Mouse (Mus musculus): ENCODE measurements at regions not wholly inside any gene's neighbourhood (a gene's known extent, or its start where the extent isn't known, plus 50 kb on each side); places are given as distances from the start of the nearest gene placed in this dataset.

GRCm38 (mm10) chr1:190403335-190403734, 232.8 kb upstream of the Prox1 start:
- Histone ChIP-seq H3K36me3 (ENCODE audit: control insufficient read depth, insufficient read depth) (no peaks in the 10 kb centered on the region), H3K4me1 (ENCODE audit: control insufficient read depth, low read depth, low read length) (no peaks in the 10 kb centered on the region), H3K9ac (ENCODE audit: low read depth, low read length) (no peak overlapping the region), H3K4me2 (ENCODE audit: low read depth, low read length) (no peak overlapping the region), H3K4me3 (ENCODE audit: low read depth, low read length) (no peak overlapping the region), H3K27ac (ENCODE audit: low read length) (no peak overlapping the region), H3K27me3 (ENCODE audit: control insufficient read depth, insufficient read depth, low read depth, low read length) (no peaks in the 10 kb centered on the region), H3K9me3 (replicated peaks; ENCODE audit: control insufficient read depth, low read length) (no peaks in the 10 kb centered on the region)
- 62% methylated on average over 12 of the region's 12 CpGs for WGBS (ENCODE audit: insufficient replicate concordance)
- ATAC-seq (ENCODE audit: low read depth), result no peak

- Histone ChIP-seq H3K4me3 (ENCODE audit: low read depth, low read length) (no peak overlapping the region), H3K4me1 (ENCODE audit: control insufficient read depth, low read depth, low read length) (no peaks in the 10 kb centered on the region), H3K9me3 (replicated peaks; ENCODE audit: control insufficient read depth, low read length) (no peaks in the 10 kb centered on the region), H3K4me2 (ENCODE audit: low read depth, low read length) (no peak overlapping the region), H3K27me3 (ENCODE audit: control insufficient read depth, insufficient read depth, low read depth, low read length) (no peaks in the 10 kb centered on the region), H3K9ac (ENCODE audit: low read depth, low read length) (no peak overlapping the region), H3K27ac (ENCODE audit: low read length) (peak overlapping the region; percentile 59), H3K36me3 (ENCODE audit: control insufficient read depth, insufficient read depth) (no peaks in the 10 kb centered on the region)
- WGBS (ENCODE audit: insufficient replicate concordance), result 30% methylated on average over 6 of the region's 6 CpGs
- peak; percentile 64 for ATAC-seq (ENCODE audit: low read depth)
These were observed 227.8 kb upstream of the Prox1 start for GRCm38 (mm10) chr1:190398308-190398707.

- WGBS (ENCODE audit: insufficient replicate concordance), result 19% methylated on average over 2 of the region's 2 CpGs
- Histone ChIP-seq H3K9me3 (replicated peaks; ENCODE audit: control insufficient read depth, low read length) (no peaks in the 10 kb centered on the region), H3K9ac (ENCODE audit: low read depth, low read length) (no peak overlapping the region), H3K27ac (ENCODE audit: low read length) (peak overlapping the region; percentile 59), H3K4me1 (ENCODE audit: control insufficient read depth, low read depth, low read length) (no peaks in the 10 kb centered on the region), H3K4me2 (ENCODE audit: low read depth, low read length) (no peak overlapping the region), H3K27me3 (ENCODE audit: control insufficient read depth, insufficient read depth, low read depth, low read length) (no peaks in the 10 kb centered on the region), H3K4me3 (ENCODE audit: low read depth, low read length) (no peak overlapping the region), H3K36me3 (ENCODE audit: control insufficient read depth, insufficient read depth) (no peaks in the 10 kb centered on the region)
- peak; percentile 80 for ATAC-seq (ENCODE audit: low read depth)
These were observed 227.3 kb upstream of the Prox1 start for GRCm38 (mm10) chr1:190397811-190398210.

GRCm38 (mm10) chr1:190393061-190393460, 222.5 kb upstream of the Prox1 start:
- Histone ChIP-seq H3K27ac (ENCODE audit: low read length) (no peak overlapping the region), H3K4me1 (ENCODE audit: control insufficient read depth, low read depth, low read length) (no peaks in the 10 kb centered on the region), H3K9ac (ENCODE audit: low read depth, low read length) (no peak overlapping the region), H3K27me3 (ENCODE audit: control insufficient read depth, insufficient read depth, low read depth, low read length) (no peaks in the 10 kb centered on the region), H3K4me2 (ENCODE audit: low read depth, low read length) (no peak overlapping the region), H3K36me3 (ENCODE audit: control insufficient read depth, insufficient read depth) (no peaks in the 10 kb centered on the region), H3K9me3 (replicated peaks; ENCODE audit: control insufficient read depth, low read length) (no peaks in the 10 kb centered on the region), H3K4me3 (ENCODE audit: low read depth, low read length) (no peak overlapping the region)
- ATAC-seq (ENCODE audit: low read depth), result no peak
- WGBS (ENCODE audit: insufficient replicate concordance), result 61% methylated on average over 6 of the region's 6 CpGs

GRCm38 (mm10) chr1:190388853-190389252, 218.3 kb upstream of the Prox1 start:
- Histone ChIP-seq H3K4me1 (ENCODE audit: control insufficient read depth, low read depth, low read length) (no peaks in the 10 kb centered on the region), H3K4me2 (ENCODE audit: low read depth, low read length) (no peak overlapping the region), H3K4me3 (ENCODE audit: low read depth, low read length) (no peak overlapping the region), H3K9ac (ENCODE audit: low read depth, low read length) (no peak overlapping the region), H3K27me3 (ENCODE audit: control insufficient read depth, insufficient read depth, low read depth, low read length) (no peaks in the 10 kb centered on the region), H3K27ac (ENCODE audit: low read length) (no peak overlapping the region), H3K36me3 (ENCODE audit: control insufficient read depth, insufficient read depth) (no peaks in the 10 kb centered on the region), H3K9me3 (replicated peaks; ENCODE audit: control insufficient read depth, low read length) (no peaks in the 10 kb centered on the region)
- ATAC-seq (ENCODE audit: low read depth), result no peak
- WGBS (ENCODE audit: insufficient replicate concordance), result 52% methylated on average over 4 of the region's 4 CpGs

GRCm38 (mm10) chr1:190384555-190384954, 214.0 kb upstream of the Prox1 start:
- Histone ChIP-seq H3K27me3 (ENCODE audit: control insufficient read depth, insufficient read depth, low read depth, low read length) (no peaks in the 10 kb centered on the region), H3K36me3 (ENCODE audit: control insufficient read depth, insufficient read depth) (no peaks in the 10 kb centered on the region), H3K27ac (ENCODE audit: low read length) (no peak overlapping the region), H3K4me3 (ENCODE audit: low read depth, low read length) (no peak overlapping the region), H3K4me2 (ENCODE audit: low read depth, low read length) (no peak overlapping the region), H3K9ac (ENCODE audit: low read depth, low read length) (no peak overlapping the region), H3K4me1 (ENCODE audit: control insufficient read depth, low read depth, low read length) (no peaks in the 10 kb centered on the region), H3K9me3 (replicated peaks; ENCODE audit: control insufficient read depth, low read length) (no peaks in the 10 kb centered on the region)
- ATAC-seq (ENCODE audit: low read depth), result no peak
- WGBS (ENCODE audit: insufficient replicate concordance), result 68% methylated on average over 12 of the region's 12 CpGs

- ATAC-seq (ENCODE audit: low read depth), result no peak
- WGBS (ENCODE audit: insufficient replicate concordance), result 56% methylated on average over 10 of the region's 10 CpGs
- no peak overlapping the region for H3K4me2 ChIP-seq (ENCODE audit: low read depth, low read length)
- H3K9ac ChIP-seq (ENCODE audit: low read depth, low read length), result no peak overlapping the region
- H3K27me3 ChIP-seq (ENCODE audit: control insufficient read depth, insufficient read depth, low read depth, low read length), result no peaks in the 10 kb centered on the region
- no peaks in the 10 kb centered on the region for H3K9me3 ChIP-seq (replicated peaks; ENCODE audit: control insufficient read depth, low read length)
- no peak overlapping the region for H3K27ac ChIP-seq (ENCODE audit: low read length)
- H3K4me1 ChIP-seq (ENCODE audit: control insufficient read depth, low read depth, low read length), result no peaks in the 10 kb centered on the region
- no peaks in the 10 kb centered on the region for H3K36me3 ChIP-seq (ENCODE audit: control insufficient read depth, insufficient read depth)
- no peak overlapping the region for H3K4me3 ChIP-seq (ENCODE audit: low read depth, low read length)
These were observed 212.8 kb upstream of the Prox1 start for GRCm38 (mm10) chr1:190383256-190383838.

- H3K27me3 ChIP-seq (ENCODE audit: control insufficient read depth, insufficient read depth, low read depth, low read length), result no peaks in the 10 kb centered on the region
- H3K4me1 ChIP-seq (ENCODE audit: control insufficient read depth, low read depth, low read length), result no peaks in the 10 kb centered on the region
- WGBS (ENCODE audit: insufficient replicate concordance), result 51% methylated on average over 10 of the region's 10 CpGs
- H3K9ac ChIP-seq (ENCODE audit: low read depth, low read length), result no peak overlapping the region
- no peak overlapping the region for H3K4me2 ChIP-seq (ENCODE audit: low read depth, low read length)
- no peak for ATAC-seq (ENCODE audit: low read depth)
- no peaks in the 10 kb centered on the region for H3K9me3 ChIP-seq (replicated peaks; ENCODE audit: control insufficient read depth, low read length)
- no peak overlapping the region for H3K27ac ChIP-seq (ENCODE audit: low read length)
- H3K36me3 ChIP-seq (ENCODE audit: control insufficient read depth, insufficient read depth), result no peaks in the 10 kb centered on the region
- H3K4me3 ChIP-seq (ENCODE audit: low read depth, low read length), result no peak overlapping the region
These were observed 209.6 kb upstream of the Prox1 start for GRCm38 (mm10) chr1:190380151-190380550.

- Histone ChIP-seq H3K9me3 (replicated peaks; ENCODE audit: control insufficient read depth, low read length) (no peaks in the 10 kb centered on the region), H3K4me1 (ENCODE audit: control insufficient read depth, low read depth, low read length) (no peaks in the 10 kb centered on the region; the same call in 1 of the 2 replicates), H3K4me2 (ENCODE audit: low read depth, low read length) (no peak overlapping the region), H3K9ac (ENCODE audit: low read depth, low read length) (no peak overlapping the region), H3K36me3 (ENCODE audit: control insufficient read depth, insufficient read depth) (no peaks in the 10 kb centered on the region), H3K27ac (ENCODE audit: low read length) (no peak overlapping the region), H3K4me3 (ENCODE audit: low read depth, low read length) (no peak overlapping the region), H3K27me3 (ENCODE audit: control insufficient read depth, insufficient read depth, low read depth, low read length) (no peaks in the 10 kb centered on the region)
- 60% methylated on average over 22 of the region's 22 CpGs for WGBS (ENCODE audit: insufficient replicate concordance)
- no peak for ATAC-seq (ENCODE audit: low read depth)
These were observed 204.8 kb upstream of the Prox1 start for GRCm38 (mm10) chr1:190375160-190375880.

Data from liver, embryonic 16.5 days (tissue).